Mouse (Mus musculus): ENCODE measurements around the gene Hdac10.

Gene Hdac10

GRCm38 (mm10) chr15:89148496-89149270 is 20.2 kb upstream of the Hdac10 start:
- DNase-seq (ENCODE audit: low read depth, low spot score) = peak; percentile 28

- DNase-seq (ENCODE audit: low read depth, low spot score) = no peak
Observed at GRCm38 (mm10) chr15:89147895-89148294, 19.4 kb upstream of the Hdac10 start.

GRCm38 (mm10) chr15:89147456-89147855 is 19.0 kb upstream of the Hdac10 start:
- DNase-seq (ENCODE audit: low read depth, low spot score) = peak; percentile 33

DNA sequence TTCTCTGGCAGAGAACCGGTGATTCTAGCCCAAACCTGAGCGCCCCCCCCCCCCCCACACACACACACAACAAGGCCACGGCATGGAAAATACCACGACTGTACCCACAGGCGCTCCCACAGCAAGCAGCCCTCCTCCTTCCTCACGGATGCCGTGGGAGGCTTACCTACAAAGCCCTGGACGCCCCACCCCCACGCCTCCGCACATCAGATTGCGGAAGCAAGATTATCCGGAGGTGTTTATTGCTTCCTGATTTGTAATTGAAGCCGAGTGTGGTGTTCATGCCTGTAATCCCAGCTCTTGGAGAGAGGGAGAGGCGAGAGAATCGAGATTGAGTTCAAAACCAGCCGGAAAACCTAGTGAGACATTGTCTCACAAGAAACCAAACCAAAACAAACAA is 18.5 kb upstream of the Hdac10 start:
- DNase-seq (ENCODE audit: low read depth, low spot score) = peak; percentile 26

DNA sequence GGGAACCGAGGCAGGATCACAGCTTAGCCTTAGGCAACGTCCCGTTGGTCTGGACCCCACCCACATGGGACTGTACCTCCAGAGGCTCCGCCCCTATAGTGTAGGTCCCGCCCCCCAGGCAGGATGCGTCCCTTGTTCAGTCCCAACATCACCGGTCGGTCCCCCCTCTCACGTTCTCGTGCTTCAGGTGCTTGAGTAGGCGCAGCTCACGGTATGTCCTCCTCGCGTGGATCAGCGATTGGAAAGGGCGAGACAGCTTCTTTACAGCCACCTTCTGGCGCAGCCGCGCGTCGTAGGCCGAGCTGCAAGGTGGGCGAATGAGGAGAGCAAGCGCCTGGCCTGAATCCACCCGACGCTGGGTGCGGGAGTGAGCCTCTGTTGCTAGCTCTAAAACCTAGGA is 18.0 kb upstream of the Hdac10 start:
- peak; percentile 88 for DNase-seq (ENCODE audit: low read depth, low spot score)

DNA sequence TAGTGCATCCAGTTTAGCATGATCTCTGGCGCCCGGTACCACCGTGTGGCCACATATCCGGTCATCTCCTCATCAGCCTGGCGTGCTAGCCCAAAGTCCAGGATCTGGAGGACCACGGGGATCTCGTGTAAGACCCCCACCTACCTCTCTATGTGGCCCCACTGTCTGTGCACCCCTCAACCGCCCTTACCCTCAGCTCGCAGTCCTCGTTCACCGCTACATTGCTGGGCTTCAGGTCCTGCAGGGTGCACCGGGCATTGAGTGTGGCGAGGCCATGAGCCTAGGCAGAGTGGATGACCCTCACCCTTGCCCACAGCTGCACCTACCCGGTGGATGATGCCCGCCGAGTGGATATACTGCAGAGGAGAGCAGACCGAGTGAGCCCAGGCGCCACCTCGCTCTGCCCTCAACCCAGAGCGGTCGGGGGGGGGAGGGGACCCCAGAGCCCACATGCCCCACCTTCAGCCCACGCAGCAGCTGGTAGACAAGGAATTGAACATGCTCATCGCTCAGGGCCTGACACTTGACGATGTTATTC is 17.4 kb upstream of the Hdac10 start:
- no peak for DNase-seq (ENCODE audit: low read depth, low spot score)

GRCm38 (mm10) chr15:89144965-89145364 is 16.5 kb upstream of the Hdac10 start:
- no peak for DNase-seq (ENCODE audit: low read depth, low spot score)

- DNase-seq (ENCODE audit: low read depth, low spot score) = no peak
Observed at GRCm38 (mm10) chr15:89143134-89143533, 14.6 kb upstream of the Hdac10 start.

- no peak for DNase-seq (ENCODE audit: low read depth, low spot score)
Observed at GRCm38 (mm10) chr15:89141905-89142304, 13.4 kb upstream of the Hdac10 start.

- no peak for DNase-seq (ENCODE audit: low read depth, low spot score)
Observed at GRCm38 (mm10) chr15:89141443-89141842, 12.9 kb upstream of the Hdac10 start.

GRCm38 (mm10) chr15:89140659-89141252 is 12.3 kb upstream of the Hdac10 start, which contains the start of gene Mapk12:
Gene Mapk12 (minus strand): TSS chr15:89140703.
- peak; percentile 87 for DNase-seq (ENCODE audit: low read depth, low spot score)

GRCm38 (mm10) chr15:89140048-89140658 is 11.7 kb upstream of the Hdac10 start:
- DNase-seq (ENCODE audit: low read depth, low spot score) = peak; percentile 45

DNA sequence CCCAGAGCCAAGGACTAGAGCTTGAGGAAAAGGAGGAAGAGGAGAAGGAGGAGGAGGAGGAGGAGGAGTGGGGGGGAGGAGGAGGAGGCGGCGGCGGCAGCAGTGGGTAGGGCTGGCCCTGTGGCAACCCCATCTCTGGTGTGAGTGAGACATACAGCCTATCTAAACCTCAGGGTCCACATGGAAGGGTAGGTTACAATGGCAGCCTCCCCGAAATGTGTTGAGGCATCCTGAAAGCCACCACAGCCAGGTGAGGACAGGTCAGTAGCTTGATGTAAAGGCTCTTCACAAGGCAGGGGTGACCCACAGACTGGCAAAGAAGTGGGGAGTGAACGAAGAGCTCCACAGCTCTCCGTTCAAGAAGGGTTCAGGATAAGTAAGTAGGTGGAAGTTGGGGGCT is 10.0 kb upstream of the Hdac10 start:
- DNase-seq (ENCODE audit: low read depth, low spot score) = no peak

- DNase-seq (ENCODE audit: low read depth, low spot score) = no peak
Observed at GRCm38 (mm10) chr15:89138046-89138405, 9.5 kb upstream of the Hdac10 start.

DNA sequence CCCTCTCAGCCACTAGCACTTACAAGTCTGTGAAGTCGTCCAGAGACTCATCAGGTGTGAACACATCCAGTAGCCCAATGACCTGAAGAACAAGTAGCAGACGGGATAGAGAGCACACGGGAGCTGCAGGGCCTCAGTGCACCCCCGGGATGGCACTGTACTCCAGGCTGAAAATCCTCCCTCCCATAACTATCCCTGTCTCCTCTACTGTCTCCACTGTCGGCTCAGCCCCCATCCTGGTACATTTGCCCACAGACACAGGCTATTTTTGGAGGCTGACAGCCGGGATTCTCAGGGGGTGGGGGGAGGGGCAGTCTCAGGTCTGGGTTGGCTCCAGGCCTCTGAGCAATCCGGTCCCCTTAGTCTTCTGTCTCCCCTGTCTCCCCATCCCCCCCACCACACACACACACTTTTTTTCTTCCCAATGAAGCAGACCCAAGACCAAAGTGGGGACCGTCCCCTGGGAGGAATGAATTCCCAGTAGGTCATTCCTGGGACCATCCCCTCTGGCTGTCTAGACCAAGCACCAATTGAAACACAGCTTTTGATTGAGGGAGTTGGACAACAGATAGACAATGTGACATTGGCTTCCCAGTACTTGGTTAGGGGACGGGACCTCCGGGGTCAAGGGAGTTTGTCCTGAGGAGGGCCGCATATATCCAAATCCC is 9.0 kb upstream of the Hdac10 start:
- no peak for DNase-seq (ENCODE audit: low read depth, low spot score)

- DNase-seq (ENCODE audit: low read depth, low spot score) = no peak
Observed at GRCm38 (mm10) chr15:89136461-89137155, 8.1 kb upstream of the Hdac10 start.

DNA sequence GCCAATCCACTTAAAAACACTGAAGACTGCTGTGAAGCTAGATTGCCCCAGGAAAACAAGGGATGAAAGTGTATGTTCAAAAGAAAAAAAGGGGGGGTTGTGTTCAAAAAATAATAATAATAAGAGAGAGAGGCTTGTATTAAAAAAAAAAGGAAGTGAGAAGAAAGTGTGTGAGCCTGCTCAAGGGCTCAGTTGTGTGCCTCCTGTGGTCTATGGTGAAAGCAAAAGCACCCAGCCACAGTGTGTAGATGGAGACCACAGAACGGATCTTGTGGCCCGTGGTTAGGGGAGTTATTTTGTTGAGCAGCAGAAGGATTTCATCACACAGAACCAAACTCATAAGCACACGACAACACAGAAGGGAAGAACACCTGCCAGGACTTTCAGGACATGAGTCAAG is 2.8 kb upstream of the Hdac10 start:
- DNase-seq (ENCODE audit: low read depth, low spot score) = no peak

DNA sequence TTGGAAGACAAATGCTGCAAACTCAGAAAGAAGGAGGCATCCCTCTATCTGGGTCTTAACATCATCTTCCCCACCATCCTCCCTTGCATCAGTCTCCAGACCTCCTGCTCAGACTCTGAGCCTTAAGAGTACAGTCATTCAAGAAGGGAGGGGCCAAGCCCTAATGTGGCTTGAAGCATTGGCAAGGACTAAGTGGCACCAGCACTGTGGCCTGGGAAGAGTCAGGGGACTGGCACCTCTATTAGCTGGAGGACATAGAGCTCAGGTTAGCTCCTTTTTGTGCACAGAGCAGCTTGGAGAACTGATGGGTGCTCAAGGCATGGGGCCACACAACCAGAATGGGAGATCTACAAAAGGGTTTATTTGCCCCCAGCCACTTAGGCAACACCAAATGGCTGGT is 1.7 kb upstream of the Hdac10 start:
- no peak for DNase-seq (ENCODE audit: low read depth, low spot score)

DNA sequence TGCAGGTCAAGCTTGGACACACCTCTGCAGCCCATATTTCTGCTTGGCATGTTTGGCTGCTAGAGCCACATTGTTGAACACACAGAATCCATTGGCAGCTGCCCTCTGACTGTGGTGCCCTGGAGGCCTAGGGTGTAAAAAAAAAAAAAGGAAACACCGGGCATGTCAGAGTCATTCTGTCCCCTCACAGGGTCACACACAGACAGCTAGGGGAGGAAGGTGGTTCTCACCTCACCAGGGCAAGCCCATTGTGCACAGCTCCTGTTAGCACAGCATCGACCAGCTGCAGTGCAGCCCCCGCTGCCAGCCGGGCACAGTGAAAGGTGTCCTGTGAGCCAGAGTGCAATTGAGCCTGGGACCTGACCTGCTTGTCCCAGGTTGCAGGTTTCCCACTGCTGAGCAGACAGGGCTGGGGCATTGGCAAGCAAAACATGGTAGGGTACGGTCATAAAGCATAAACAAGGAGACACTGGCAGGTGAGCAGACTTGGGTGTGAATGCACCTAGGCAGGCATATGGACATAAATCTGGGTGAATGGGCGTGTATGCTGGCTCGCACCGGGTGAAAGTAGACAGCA is 1.0 kb downstream of the Hdac10 start:
- no peak for DNase-seq (ENCODE audit: low read depth, low spot score)

DNA sequence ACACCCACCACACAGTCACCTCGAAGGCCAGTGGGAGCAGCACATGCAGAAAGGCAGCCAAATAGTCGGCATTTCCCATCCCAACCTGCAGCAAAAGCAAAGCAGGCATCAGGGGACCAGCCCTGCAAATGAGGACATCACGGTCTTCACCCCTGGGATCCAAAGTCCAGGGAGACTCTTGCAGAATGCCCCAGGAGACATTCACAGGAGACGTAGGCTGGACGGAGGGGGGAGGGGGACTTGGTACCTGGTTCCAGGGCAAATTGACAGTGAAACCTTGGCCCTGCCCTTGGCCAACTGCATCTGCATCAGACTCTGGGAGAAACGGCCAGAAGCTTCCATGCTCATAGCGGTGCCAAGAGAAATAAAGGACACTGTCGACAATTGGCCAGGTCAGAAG is 1.9 kb downstream of the Hdac10 start:
- no peak for DNase-seq (ENCODE audit: low read depth, low spot score)

DNA sequence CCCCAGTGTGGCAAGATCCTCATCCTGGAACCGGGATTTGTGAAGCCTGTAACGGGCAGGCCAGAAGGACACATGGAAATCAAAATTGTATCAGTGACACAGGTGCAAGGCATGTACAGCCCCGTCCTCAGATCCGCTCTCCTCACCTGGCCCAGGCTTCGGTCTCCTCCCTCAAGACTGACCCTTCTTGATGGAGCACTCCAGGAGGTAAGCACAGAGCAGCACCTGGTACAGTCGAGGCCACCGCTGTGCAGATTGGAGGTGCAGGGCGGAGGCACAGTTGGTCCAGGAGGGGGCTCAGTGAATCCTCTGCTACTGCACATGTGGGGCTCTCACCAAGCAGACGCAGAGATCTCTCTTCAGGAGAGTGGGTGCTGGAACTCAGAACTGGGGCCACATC is 3.1 kb downstream of the Hdac10 start:
- DNase-seq (ENCODE audit: low read depth, low spot score) = no peak

All from R1 (cell line).